Mouse (Mus musculus) hindbrain, embryonic 16.5 days (tissue): Measurements from ENCODE around the gene Guca1b. TPM values are rescaled to one million over a fixed set of nuclear protein-coding genes. Genes with fewer than 3 reads are reported as not detected.
"Not testable (repeated sequence)": the region's sequence is repeated elsewhere in the genome, so short reads cannot be mapped to it uniquely, and the experiment has no call there.

Experiments
- ATAC-seq: fragments of 200-750 bp; cut with Nextera tagmentation; 2 replicates; pipeline ENCODE4 v1.8.0; 2017; ENCODE audit warnings: moderate TSS enrichment, moderate library complexity
- H3K27ac ChIP-seq: fragments of 300-500 bp; sonication (generic); 2 replicates; pipeline ENCODE4 v1.5.1; 2014; ENCODE audit warnings: low read depth, mild to moderate bottlenecking, control low read depth, low read length, moderate library complexity
- H3K27me3 ChIP-seq: fragments of 300-500 bp; sonication (generic); replicated peaks from 2 replicates; pipeline ENCODE4 v1.6.1; 2014; ENCODE audit warnings: low read length; ENCODE audit not compliant: control insufficient read depth, insufficient read depth
- H3K36me3 ChIP-seq: fragments of 300-500 bp; sonication (generic); 2 replicates; pipeline ENCODE4 v1.6.1; 2014; ENCODE audit warnings: mild to moderate bottlenecking, low read length, moderate library complexity, mixed read lengths; ENCODE audit not compliant: control insufficient read depth, insufficient read depth
- H3K4me1 ChIP-seq: fragments of 300-500 bp; sonication (generic); 2 replicates; pipeline ENCODE4 v1.6.1; 2014; ENCODE audit warnings: low read depth, low read length; ENCODE audit not compliant: control insufficient read depth, insufficient read depth
- H3K4me2 ChIP-seq: fragments of 300-500 bp; sonication (generic); 2 replicates; pipeline ENCODE4 v1.6.1; 2014; ENCODE audit warnings: mild to moderate bottlenecking, low read length, control low read depth, moderate library complexity
- H3K4me3 ChIP-seq: fragments of 300-500 bp; sonication (generic); 2 replicates; pipeline ENCODE4 v1.5.1; 2014; ENCODE audit warnings: mild to moderate bottlenecking, low read length, control low read depth, moderate library complexity
- H3K9ac ChIP-seq: fragments of 300-500 bp; sonication (generic); 2 replicates; pipeline ENCODE4 v1.6.1; 2014; ENCODE audit warnings: low read depth, mild to moderate bottlenecking, control low read depth, low read length, moderate library complexity
- H3K9me3 ChIP-seq: fragments of 300-500 bp; sonication (generic); 2 replicates; pipeline ENCODE4 v1.6.1; 2014; ENCODE audit warnings: mild to moderate bottlenecking, low read length, moderate library complexity; ENCODE audit not compliant: control insufficient read depth
- WGBS: fragments of 180-500 bp; shearing (Covaris S2); extraction: QIAGEN DNeasy Blood & Tissue Kit; methylation state at CpG from one replicate; pipeline ENCODE4 v1.1.7; 2014; 5-methylcytosine and 5-hydroxymethylcytosine counted together
- polyA plus RNA-seq: library from polyadenylated mRNA; unstranded; fragments of >200 nt; fragmentation: Nextera tagmentation; extraction: Ambion mirVana; gene quantifications from 2 replicates; pipeline ENCODE4 v1.2.1, GENCODE M21; 2015

Guca1b gene
- polyA plus RNA-seq, 1 experiment from 2014 or later, result 0.81 TPM

GRCm38 (mm10) chr17:47400451-47400850, 15.3 kb downstream of the Guca1b start, which contains the start of gene Guca1a:
Guca1a (minus strand) TSS chr17:47400584.
- ATAC-seq, result no peak
- H3K27ac ChIP-seq, result no peak within 1 kb of the TSS

DNA sequence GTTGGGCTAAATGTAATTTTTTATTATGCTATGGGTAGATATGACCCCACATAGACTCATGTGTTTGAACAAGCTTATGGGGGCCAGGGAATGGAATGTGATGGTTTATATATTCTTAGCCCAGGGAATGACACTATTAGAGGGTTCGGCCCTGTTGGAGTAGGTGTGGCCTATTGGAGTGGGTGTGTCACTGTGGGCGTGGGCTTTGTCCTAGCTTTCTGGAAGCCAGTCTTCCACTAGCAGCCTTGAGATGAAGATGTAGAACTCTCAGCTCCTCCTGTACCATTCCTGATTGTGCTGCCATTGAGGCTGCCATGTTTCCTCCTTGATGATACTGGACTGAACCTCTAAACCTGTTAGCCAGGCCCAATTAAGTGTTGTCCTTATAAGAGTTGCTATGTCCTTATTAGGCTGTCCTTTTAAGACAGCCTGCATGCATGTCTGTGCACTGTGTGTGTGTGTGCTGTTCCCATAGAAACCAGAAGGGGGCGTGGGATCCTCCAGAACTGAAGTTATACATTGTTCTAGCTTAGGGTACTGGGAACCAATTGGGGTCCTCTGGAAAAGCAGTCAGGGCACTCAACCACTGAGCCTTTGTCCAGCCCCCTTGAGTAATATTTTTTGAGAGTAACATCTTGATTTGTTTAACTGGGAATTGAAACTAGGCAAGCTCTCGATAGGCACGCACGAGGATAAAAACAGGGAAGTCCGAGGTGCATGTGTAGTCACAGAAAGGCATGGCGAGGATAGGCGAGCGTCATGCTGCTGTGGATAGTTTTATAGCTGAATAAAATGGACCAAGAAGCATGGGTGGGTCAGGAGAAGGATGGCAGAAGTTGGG, 22.7 kb downstream of the Guca1b start:
- ATAC-seq, result no peak
- no peaks in the 10 kb centered on the region for H3K36me3 ChIP-seq
- 71% methylated on average over 10 of the region's 10 CpGs for WGBS

More at GRCm38 (mm10) chr17:47400451-47400850, 15.3 kb downstream of the Guca1b start, which contains the start of gene Guca1a:
- Histone ChIP-seq H3K4me1 (peaks cover 2% of the 10 kb centered on the region), H3K27me3 (peaks cover 2% of the 10 kb centered on the region; the same call in 1 of the 2 replicates), H3K4me2 (no peak within 1 kb of the TSS), H3K36me3 (no peaks in the 10 kb centered on the region), H3K9ac (no peak within 1 kb of the TSS), H3K9me3 (no peaks in the 10 kb centered on the region), H3K4me3 (no peak within 1 kb of the TSS)
- 56% methylated on average over 10 of the region's 10 CpGs for WGBS

GRCm38 (mm10) chr17:47408558-47408898, 23.3 kb downstream of the Guca1b start:
- Histone ChIP-seq H3K9ac (no peak overlapping the region), H3K27me3 (peaks cover 14% of the 10 kb centered on the region), H3K27ac (no peak overlapping the region), H3K4me3 (no peak overlapping the region), H3K9me3 (no peaks in the 10 kb centered on the region), H3K4me2 (no peak overlapping the region), H3K4me1 (peaks cover 3% of the 10 kb centered on the region; the same call in 1 of the 2 replicates), H3K36me3 (no peaks in the 10 kb centered on the region)
- ATAC-seq, result 0 out of 2 replicates have a peak, but pooled peaks have one; percentile 65
- WGBS, result 24% methylated on average over 8 of the region's 8 CpGs

More for the DNA sequence above, 22.7 kb downstream of the Guca1b start:
- H3K27ac ChIP-seq, result no peak overlapping the region
- peaks cover 14% of the 10 kb centered on the region for H3K27me3 ChIP-seq
- H3K9me3 ChIP-seq, result no peaks in the 10 kb centered on the region
- no peak overlapping the region for H3K9ac ChIP-seq
- no peak overlapping the region for H3K4me2 ChIP-seq
- peaks cover 3% of the 10 kb centered on the region; the same call in 1 of the 2 replicates for H3K4me1 ChIP-seq
- no peak overlapping the region for H3K4me3 ChIP-seq

DNA sequence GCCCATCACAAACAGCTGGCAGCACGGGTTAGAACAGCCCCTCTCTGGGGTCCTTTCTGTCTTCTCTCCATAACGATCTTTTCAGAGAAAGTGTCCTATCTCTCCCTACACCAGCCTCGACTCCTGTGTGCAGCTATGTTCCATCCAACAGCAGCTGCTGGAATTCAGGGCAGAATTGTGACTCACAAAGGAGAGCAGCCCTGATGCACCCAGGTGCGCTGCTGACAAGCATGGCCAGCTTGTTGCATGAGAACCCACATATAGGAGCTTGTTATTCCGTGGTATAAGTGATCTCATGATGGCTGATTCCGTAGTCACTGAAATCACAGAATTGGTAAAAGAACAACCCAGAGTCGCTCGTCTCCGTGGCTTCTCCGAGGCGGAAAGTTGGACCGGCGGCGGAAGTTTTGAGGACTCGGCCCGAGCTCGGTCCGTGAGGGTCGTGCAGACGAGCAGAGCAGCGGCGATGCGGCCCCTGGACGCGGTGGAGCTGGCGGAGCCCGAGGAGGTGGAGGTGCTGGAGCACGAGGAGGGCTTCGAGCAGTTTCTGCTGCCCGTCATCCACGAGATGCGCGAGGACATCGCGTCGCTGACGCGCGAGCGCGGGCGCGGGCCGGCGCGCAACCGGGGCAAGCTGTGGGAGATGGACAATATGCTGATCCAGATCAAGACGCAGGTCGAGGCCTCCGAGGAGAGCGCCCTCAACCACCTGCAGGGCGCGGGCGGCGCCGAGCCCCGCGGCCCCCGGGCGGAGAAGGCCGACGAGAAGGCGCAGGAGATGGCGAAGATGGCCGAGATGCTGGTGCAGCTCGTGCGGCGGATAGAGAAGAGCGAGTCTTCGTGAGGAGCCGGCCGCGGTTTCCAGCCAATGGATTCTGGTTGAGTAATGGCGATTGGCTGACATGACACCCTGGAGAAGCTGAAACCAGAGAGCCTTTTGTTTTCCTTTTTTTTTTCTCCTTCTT, 25.0 kb downstream of the Guca1b start:
- peak overlapping the region; percentile 47 for H3K9ac ChIP-seq
- peaks cover 14% of the 10 kb centered on the region for H3K27me3 ChIP-seq

GRCm38 (mm10) chr17:47420195-47420594, 35.0 kb downstream of the Guca1b start:
- H3K36me3 ChIP-seq, result no peaks in the 10 kb centered on the region
- no peak overlapping the region for H3K4me3 ChIP-seq
- no peak for ATAC-seq
- H3K4me2 ChIP-seq, result no peak overlapping the region
- no peaks in the 10 kb centered on the region for H3K9me3 ChIP-seq
- H3K4me1 ChIP-seq, result no peaks in the 10 kb centered on the region
- WGBS, result 79% methylated on average over 2 of the region's 2 CpGs
- no peaks in the 10 kb centered on the region for H3K27me3 ChIP-seq
- no peak overlapping the region for H3K27ac ChIP-seq
- no peak overlapping the region for H3K9ac ChIP-seq

More for the DNA sequence above, 25.0 kb downstream of the Guca1b start:
- not testable (repeated sequence) for H3K4me1 ChIP-seq, H3K36me3 ChIP-seq, H3K9me3 ChIP-seq, H3K27ac ChIP-seq
- Histone ChIP-seq H3K4me2 (peak overlapping the region; percentile 68), H3K4me3 (peak overlapping the region; percentile 41)
- ATAC-seq, result peak; percentile 70
- 3% methylated on average over 74 of the region's 74 CpGs for WGBS

DNA sequence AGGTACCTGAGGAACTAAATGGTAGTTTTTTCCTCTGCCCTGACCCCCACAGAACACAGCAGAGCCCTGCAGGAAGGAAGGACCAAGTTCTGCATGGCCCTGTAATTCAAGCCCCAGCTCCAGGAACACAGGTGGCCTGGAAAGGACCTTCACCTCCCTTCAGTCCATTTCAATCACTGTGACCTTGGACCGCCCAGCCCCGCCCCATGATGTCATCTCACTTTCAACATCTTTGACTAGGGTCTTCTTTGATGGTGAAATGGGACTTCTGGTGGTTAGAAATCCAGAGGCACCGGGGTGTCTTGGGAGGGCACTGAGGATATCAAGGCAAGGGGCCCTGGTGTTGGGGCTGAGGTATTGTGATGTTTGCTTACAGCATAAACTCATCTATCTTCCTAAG, 36.4 kb downstream of the Guca1b start:
- ATAC-seq, result no peak
- 80% methylated on average over 3 of the region's 3 CpGs for WGBS

DNA sequence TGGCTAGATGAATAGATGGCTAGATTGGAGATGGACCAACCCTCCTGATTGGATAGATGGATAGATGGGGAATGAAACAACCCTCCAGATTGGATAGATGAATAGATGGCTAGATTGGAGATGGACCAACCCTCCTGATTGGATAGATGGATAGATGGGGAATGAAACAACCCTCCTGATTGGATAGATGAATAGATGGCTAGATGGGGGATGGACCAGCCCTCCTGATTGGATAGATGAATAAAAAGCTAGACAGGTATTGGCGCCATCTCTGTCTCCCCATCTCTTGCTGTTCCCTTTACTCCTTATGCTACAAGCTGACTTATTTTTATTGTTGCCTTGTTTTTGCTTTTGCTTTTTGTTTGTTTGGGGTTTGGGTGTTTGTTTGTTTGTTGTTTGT, 37.4 kb downstream of the Guca1b start:
- H3K27me3 ChIP-seq, ATAC-seq, H3K36me3 ChIP-seq, H3K4me3 ChIP-seq, H3K9me3 ChIP-seq, H3K9ac ChIP-seq, H3K4me1 ChIP-seq, H3K4me2 ChIP-seq, H3K27ac ChIP-seq: not testable (repeated sequence)
- WGBS, result 100% methylated on average over 1 of the region's 1 CpGs

More for the DNA sequence above, 36.4 kb downstream of the Guca1b start:
- Histone ChIP-seq H3K9me3 (no peaks in the 10 kb centered on the region), H3K27ac (no peak overlapping the region), H3K27me3 (no peaks in the 10 kb centered on the region), H3K4me2 (no peak overlapping the region), H3K4me3 (no peak overlapping the region), H3K4me1 (no peaks in the 10 kb centered on the region), H3K9ac (no peak overlapping the region), H3K36me3 (no peaks in the 10 kb centered on the region)

DNA sequence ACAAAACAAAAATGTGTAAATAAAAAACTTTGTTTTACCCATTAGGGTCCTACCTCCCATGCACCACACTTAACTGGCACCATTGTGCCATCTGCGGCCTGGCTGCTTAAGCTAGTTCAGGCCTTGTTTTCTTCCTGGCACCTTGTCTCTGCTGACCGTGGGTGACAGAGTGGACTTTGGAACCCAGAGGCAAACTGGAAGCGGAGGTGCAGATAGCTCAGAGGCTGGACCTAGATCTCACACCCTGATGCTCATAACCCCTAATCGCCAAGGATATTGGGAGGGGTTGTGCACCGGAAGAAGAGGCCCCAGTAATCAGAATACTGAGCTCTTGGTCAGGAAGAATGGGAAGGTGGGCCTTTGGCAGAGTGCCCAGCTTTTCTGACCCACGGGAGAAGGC, 39.0 kb downstream of the Guca1b start:
- ATAC-seq, result no peak

More for the DNA sequence above, 39.0 kb downstream of the Guca1b start:
- Histone ChIP-seq H3K27ac (no peak overlapping the region), H3K27me3 (no peaks in the 10 kb centered on the region), H3K36me3 (no peaks in the 10 kb centered on the region), H3K9ac (no peak overlapping the region), H3K4me1 (peaks cover 4% of the 10 kb centered on the region; the same call in 1 of the 2 replicates), H3K4me3 (no peak overlapping the region), H3K9me3 (no peaks in the 10 kb centered on the region), H3K4me2 (no peak overlapping the region)
- WGBS, result 75% methylated on average over 6 of the region's 6 CpGs
